Mouse (Mus musculus): Measurements from ENCODE around the gene Dnah2.
"Not testable (repeated sequence)": the region's sequence is repeated elsewhere in the genome, so short reads cannot be mapped to it uniquely, and the experiment has no call there.

Dnah2 gene

GRCm38 (mm10) chr11:69560896-69561854, 12.3 kb upstream of the Dnah2 start:
- no peak for DNase-seq

- no peak for DNase-seq
These were observed 11.2 kb upstream of the Dnah2 start, which contains the start of gene Efnb3 for GRCm38 (mm10) chr11:69559851-69560765. TSS of gene Efnb3 (minus strand) at chr11:69560205.

- DNase-seq, result no peak
These were observed 10.3 kb upstream of the Dnah2 start for GRCm38 (mm10) chr11:69559183-69559582.

GRCm38 (mm10) chr11:69558756-69559155, 9.8 kb upstream of the Dnah2 start:
- DNase-seq, result no peak

- DNase-seq, result no peak
These were observed 8.6 kb upstream of the Dnah2 start for GRCm38 (mm10) chr11:69557381-69557958.

- DNase-seq, result no peak
These were observed 5.7 kb upstream of the Dnah2 start for GRCm38 (mm10) chr11:69554539-69555140.

- no peak for DNase-seq
These were observed 4.4 kb upstream of the Dnah2 start for GRCm38 (mm10) chr11:69553341-69553721.

- DNase-seq, result peak; percentile 69
These were observed 3.9 kb upstream of the Dnah2 start for GRCm38 (mm10) chr11:69552622-69553340.

- no peak for DNase-seq
These were observed 2.4 kb upstream of the Dnah2 start for GRCm38 (mm10) chr11:69551310-69551709.

GRCm38 (mm10) chr11:69547071-69547470, 1.8 kb downstream of the Dnah2 start:
- peak; percentile 70 for DNase-seq

GRCm38 (mm10) chr11:69546423-69547053, 2.4 kb downstream of the Dnah2 start:
- DNase-seq, result peak; percentile 88

- DNase-seq, result no peak
These were observed 3.0 kb downstream of the Dnah2 start for GRCm38 (mm10) chr11:69545957-69546356.

GRCm38 (mm10) chr11:69543598-69543997, 5.3 kb downstream of the Dnah2 start:
- DNase-seq, result no peak

GRCm38 (mm10) chr11:69541741-69542140, 7.2 kb downstream of the Dnah2 start:
- not testable (repeated sequence) for DNase-seq

GRCm38 (mm10) chr11:69540700-69541099, 8.2 kb downstream of the Dnah2 start:
- no peak for DNase-seq

GRCm38 (mm10) chr11:69534990-69535389, 13.9 kb downstream of the Dnah2 start:
- no peak for DNase-seq

- no peak for DNase-seq
These were observed 16.3 kb downstream of the Dnah2 start for GRCm38 (mm10) chr11:69532480-69533150.

- not testable (repeated sequence) for DNase-seq
These were observed 18.2 kb downstream of the Dnah2 start for GRCm38 (mm10) chr11:69530755-69531154.

- not testable (repeated sequence) for DNase-seq
These were observed 18.6 kb downstream of the Dnah2 start for GRCm38 (mm10) chr11:69530281-69530680.

- no peak for DNase-seq
These were observed 20.9 kb downstream of the Dnah2 start for GRCm38 (mm10) chr11:69528031-69528390.
